Mouse (Mus musculus) granulocyte monocyte progenitor cell, adult 5-6 weeks (primary cell): ENCODE results near the gene Vmn2r89. TPM values are rescaled to one million over a fixed set of nuclear protein-coding genes. Genes with fewer than 3 reads are reported as not detected.

ENCODE experiments used
- total RNA-seq, 2 experiments: library from RNA; stranded (forward) in 1 of 2; stranded (reverse) in 1 of 2; fragments of 200-712, 200-1000 nt in 1 of 2; fragments of >200 nt in 1 of 2; fragmentation: Nextera tagmentation in 1 of 2; gene quantifications; 2 replicates each; pipeline ENCODE4 v1.2.3; 2014 to 2017

Vmn2r89 gene
- total RNA-seq, 2 experiments from 2014 or later, result not detected

Other genes with a start within 250 kb of the Vmn2r89 start
- gene Ear14, start 248.5 kb upstream of the Vmn2r89 start, total RNA-seq (2014; fragmentation: Nextera tagmentation), result not detected in 2 replicates
- not detected in 2 replicates for gene Ear14, start 248.5 kb upstream of the Vmn2r89 start, total RNA-seq (2017)
- not detected in 2 replicates for gene Rnase2a, start 195.7 kb upstream of the Vmn2r89 start, total RNA-seq (2014; fragmentation: Nextera tagmentation)
- not detected in 2 replicates for gene Rnase2a, start 195.7 kb upstream of the Vmn2r89 start, total RNA-seq (2017)
- gene Gm7247, start 90.1 kb upstream of the Vmn2r89 start, total RNA-seq (2014; fragmentation: Nextera tagmentation), result not detected in 2 replicates
- gene Gm7247, start 90.1 kb upstream of the Vmn2r89 start, total RNA-seq (2017), result not detected in 2 replicates
- gene Vmn2r88, start 41.0 kb upstream of the Vmn2r89 start, total RNA-seq (2014; fragmentation: Nextera tagmentation), result not detected in 2 replicates
- gene Vmn2r88, start 41.0 kb upstream of the Vmn2r89 start, total RNA-seq (2017), result not detected in 2 replicates
- not detected in 2 replicates for gene Gm5622, start 100.9 kb downstream of the Vmn2r89 start, total RNA-seq (2014; fragmentation: Nextera tagmentation)
- not detected in 2 replicates for gene Gm5622, start 100.9 kb downstream of the Vmn2r89 start, total RNA-seq (2017)
- gene Gm17175, start 122.2 kb downstream of the Vmn2r89 start, total RNA-seq (2014; fragmentation: Nextera tagmentation), result not detected in 2 replicates
- gene Gm17175, start 122.2 kb downstream of the Vmn2r89 start, total RNA-seq (2017), result not detected in 2 replicates
- not detected in 2 replicates for gene Gm17174, start 140.3 kb downstream of the Vmn2r89 start, total RNA-seq (2014; fragmentation: Nextera tagmentation)
- not detected in 2 replicates for gene Gm17174, start 140.3 kb downstream of the Vmn2r89 start, total RNA-seq (2017)
- not detected in 2 replicates for gene Gm17078, start 159.5 kb downstream of the Vmn2r89 start, total RNA-seq (2014; fragmentation: Nextera tagmentation)
- not detected in 2 replicates for gene Gm17078, start 159.5 kb downstream of the Vmn2r89 start, total RNA-seq (2017)
- not detected in 2 replicates for gene Gm4181, start 183.8 kb downstream of the Vmn2r89 start, total RNA-seq (2014; fragmentation: Nextera tagmentation)
- not detected in 2 replicates for gene Gm4181, start 183.8 kb downstream of the Vmn2r89 start, total RNA-seq (2017)
- not detected in 2 replicates for gene Gm17079, start 243.6 kb downstream of the Vmn2r89 start, total RNA-seq (2014; fragmentation: Nextera tagmentation)
- gene Gm17079, start 243.6 kb downstream of the Vmn2r89 start, total RNA-seq (2017), result not detected in 2 replicates